Mouse (Mus musculus) embryonic fibroblast, embryonic 13.5 days (primary cell): ENCODE results near the gene Slc9a1. TPM values are rescaled to one million over a fixed set of nuclear protein-coding genes. Genes with fewer than 3 reads are reported as not detected.

Experiments used
- H3K27ac ChIP-seq: 2 replicates; pipeline ENCODE4 v1.5.1; 2012; ENCODE audit warnings: low read length, control low read depth, inconsistent platforms; ENCODE audit not compliant: insufficient read depth
- H3K4me1 ChIP-seq: 2 replicates; pipeline ENCODE4 v1.6.1; 2011; ENCODE audit warnings: low read length; ENCODE audit not compliant: control insufficient read depth, insufficient read depth
- H3K4me3 ChIP-seq: 2 replicates; pipeline ENCODE4 v1.5.1; 2011; ENCODE audit warnings: mild to moderate bottlenecking, control low read depth, low read length; ENCODE audit not compliant: insufficient read depth
- CTCF ChIP-seq: IDR thresholded peaks from 2 replicates; pipeline ENCODE4 v1.5.1; 2011; ENCODE audit warnings: mild to moderate bottlenecking, control low read depth, low read length, moderate library complexity, borderline replicate concordance; ENCODE audit not compliant: insufficient read depth
- POLR2A ChIP-seq: IDR thresholded peaks from 2 replicates; pipeline ENCODE4 v1.6.1; 2011; ENCODE audit warnings: low read depth, mild to moderate bottlenecking, control low read depth, low read length, moderate library complexity
- polyA plus RNA-seq: library from polyadenylated mRNA; stranded (reverse); fragments of >200 nt; gene quantifications from 2 replicates; pipeline ENCODE4 v1.2.4, GENCODE M21; 2011; ENCODE audit warnings: low read depth; ENCODE audit not compliant: missing spikeins, insufficient read length

Gene Slc9a1
- polyA plus RNA-seq, 1 experiment: 34.7 TPM

GRCm38 (mm10) chr4:133448708-133449388, 79.3 kb downstream of the Slc9a1 start:
- peaks cover 8% of the 10 kb centered on the region; the same call in 1 of the 2 replicates for H3K4me1 ChIP-seq
- no peak overlapping the region for H3K27ac ChIP-seq
- no peak for TF ChIP-seq POLR2A
- TF ChIP-seq CTCF: no peak
- H3K4me3 ChIP-seq: no peak overlapping the region

GRCm38 (mm10) chr4:133449726-133450125, 80.2 kb downstream of the Slc9a1 start:
- H3K27ac ChIP-seq: no peak overlapping the region
- no peak overlapping the region for H3K4me3 ChIP-seq
- H3K4me1 ChIP-seq: peaks cover 8% of the 10 kb centered on the region; the same call in 1 of the 2 replicates
- no peak for TF ChIP-seq POLR2A
- peak; percentile 85 for TF ChIP-seq CTCF

GRCm38 (mm10) chr4:133451536-133451935, 82.0 kb downstream of the Slc9a1 start:
- Histone ChIP-seq H3K4me1 (peaks cover 8% of the 10 kb centered on the region; the same call in 1 of the 2 replicates), H3K27ac (no peak overlapping the region), H3K4me3 (no peak overlapping the region)
- TF ChIP-seq POLR2A (no peak), CTCF (peak; percentile 60; the same call in 1 of the 2 replicates)

- TF ChIP-seq CTCF: no peak
- no peak for TF ChIP-seq POLR2A
- Histone ChIP-seq H3K4me3 (no peak overlapping the region), H3K27ac (no peak overlapping the region), H3K4me1 (peaks cover 6% of the 10 kb centered on the region; the same call in 1 of the 2 replicates)
Measured at GRCm38 (mm10) chr4:133452433-133452832, 82.9 kb downstream of the Slc9a1 start.

- no peak overlapping the region for H3K27ac ChIP-seq
- TF ChIP-seq POLR2A (no peak), CTCF (no peak)
Measured at GRCm38 (mm10) chr4:133458044-133458443, 88.5 kb downstream of the Slc9a1 start.

GRCm38 (mm10) chr4:133460006-133460405, 90.5 kb downstream of the Slc9a1 start:
- no peaks in the 10 kb centered on the region for H3K4me1 ChIP-seq
- no peak overlapping the region for H3K27ac ChIP-seq
- H3K4me3 ChIP-seq: no peak overlapping the region
- no peak for TF ChIP-seq CTCF
- no peak for TF ChIP-seq POLR2A

More at GRCm38 (mm10) chr4:133458044-133458443, 88.5 kb downstream of the Slc9a1 start:
- no peak overlapping the region for H3K4me3 ChIP-seq
- no peaks in the 10 kb centered on the region for H3K4me1 ChIP-seq

- no peak overlapping the region for H3K4me3 ChIP-seq
- H3K4me1 ChIP-seq: no peaks in the 10 kb centered on the region
- no peak overlapping the region for H3K27ac ChIP-seq
- TF ChIP-seq CTCF (no peak), POLR2A (no peak)
Measured at GRCm38 (mm10) chr4:133460796-133461325, 91.4 kb downstream of the Slc9a1 start.

GRCm38 (mm10) chr4:133461362-133461761, 91.9 kb downstream of the Slc9a1 start:
- TF ChIP-seq CTCF: no peak
- no peak for TF ChIP-seq POLR2A
- no peaks in the 10 kb centered on the region for H3K4me1 ChIP-seq
- no peak overlapping the region for H3K27ac ChIP-seq
- no peak overlapping the region for H3K4me3 ChIP-seq

- no peaks in the 10 kb centered on the region for H3K4me1 ChIP-seq
- TF ChIP-seq CTCF (no peak), POLR2A (no peak)
- no peak overlapping the region for H3K4me3 ChIP-seq
- no peak overlapping the region for H3K27ac ChIP-seq
Measured at GRCm38 (mm10) chr4:133463184-133463583, 93.7 kb downstream of the Slc9a1 start.

GRCm38 (mm10) chr4:133468080-133468479, 98.6 kb downstream of the Slc9a1 start:
- Histone ChIP-seq H3K4me1 (no peaks in the 10 kb centered on the region), H3K27ac (no peak overlapping the region), H3K4me3 (peak overlapping the region; percentile 30)
- TF ChIP-seq POLR2A (peak; percentile 42; the same call in 1 of the 2 replicates), CTCF (no peak)
